Mouse (Mus musculus): ENCODE data around the gene Haus4.

GRCm38 (mm10) chr14:54544703-54545102, 9.7 kb downstream of the Haus4 start:
- TF ChIP-seq CTCF (IDR thresholded peaks at IDR 0.05; ENCODE audit: low read depth) (no peak), EP300 (optimal IDR thresholded peaks at IDR 0.05) (no peak)

Measured in stomach, postnatal 0 days (tissue).